Mouse (Mus musculus) bone marrow, adult 2 months (tissue): ENCODE data around the gene Ift80. TPM values are rescaled to one million over a fixed set of nuclear protein-coding genes. Genes with fewer than 3 reads are reported as not detected.

Source experiments
- H3K27ac ChIP-seq: fragments of 200-500 bp; 2 replicates; pipeline ENCODE4 v1.5.1; 2012; ENCODE audit warnings: low read depth, mild to moderate bottlenecking, control low read depth, inconsistent platforms, low read length; ENCODE audit not compliant: control insufficient read depth, poor library complexity, insufficient read depth
- H3K4me1 ChIP-seq: fragments of 200-500 bp; 2 replicates; pipeline ENCODE4 v1.6.1; 2011; ENCODE audit warnings: low read length; ENCODE audit not compliant: control insufficient read depth, insufficient read depth
- H3K4me3 ChIP-seq: fragments of 200-500 bp; replicated peaks from 2 replicates; pipeline ENCODE3; 2011; ENCODE audit warnings: mild to moderate bottlenecking, low read depth, low read length, control low read depth; ENCODE audit not compliant: control insufficient read depth
- CTCF ChIP-seq: fragments of 200-500 bp; IDR thresholded peaks from 2 replicates; pipeline ENCODE4 v1.5.1; 2011; ENCODE audit warnings: low read length, control low read depth; ENCODE audit not compliant: control insufficient read depth, insufficient read depth
- POLR2A ChIP-seq: fragments of 200-500 bp; IDR thresholded peaks from 2 replicates; pipeline ENCODE4 v1.6.1; 2011; ENCODE audit warnings: low read depth, mild to moderate bottlenecking, control low read depth, low read length, borderline replicate concordance; ENCODE audit not compliant: control insufficient read depth
- WGBS: fragments of 180-500 bp; shearing (Covaris S2); methylation state at CpG from one replicate; pipeline ENCODE4 v1.1.7; 2018; 5-methylcytosine and 5-hydroxymethylcytosine counted together
- polyA plus RNA-seq: library from polyadenylated mRNA; stranded (reverse); fragments of >200 nt; gene quantifications from 2 replicates; pipeline ENCODE4 v1.2.4, GENCODE M21; 2011; ENCODE audit warnings: low replicate concordance; ENCODE audit not compliant: missing spikeins, insufficient read depth, insufficient read length

Gene Ift80
- 16.5 and 17.3 TPM in 2 replicates for polyA plus RNA-seq

GRCm38 (mm10) chr3:69004437-69005337 is at the start of gene Ift80, which contains the start of gene Smc4:
TSS of gene Ift80 (minus strand) at chr3:69004570.
TSS of gene Smc4 (plus strand) at chr3:69004738.
- under 1% methylated on average over 73 of the region's 76 CpGs for WGBS
- H3K4me1 ChIP-seq = no peaks in the 10 kb centered on the region
- H3K4me3 ChIP-seq = peak within 1 kb of the TSS; percentile 93
- H3K27ac ChIP-seq = peak within 1 kb of the TSS; percentile 95
- TF ChIP-seq CTCF (no peak), POLR2A (peak; percentile 79; the same call in 1 of the 2 replicates)

GRCm38 (mm10) chr3:69051894-69052293 is 47.5 kb upstream of the Ift80 start:
- Histone ChIP-seq H3K4me3 (no peak overlapping the region), H3K4me1 (no peaks in the 10 kb centered on the region; the same call in 1 of the 2 replicates), H3K27ac (no peak overlapping the region)
- TF ChIP-seq CTCF (no peak), POLR2A (no peak)
- WGBS = 71% methylated on average over 11 of the region's 11 CpGs

DNA sequence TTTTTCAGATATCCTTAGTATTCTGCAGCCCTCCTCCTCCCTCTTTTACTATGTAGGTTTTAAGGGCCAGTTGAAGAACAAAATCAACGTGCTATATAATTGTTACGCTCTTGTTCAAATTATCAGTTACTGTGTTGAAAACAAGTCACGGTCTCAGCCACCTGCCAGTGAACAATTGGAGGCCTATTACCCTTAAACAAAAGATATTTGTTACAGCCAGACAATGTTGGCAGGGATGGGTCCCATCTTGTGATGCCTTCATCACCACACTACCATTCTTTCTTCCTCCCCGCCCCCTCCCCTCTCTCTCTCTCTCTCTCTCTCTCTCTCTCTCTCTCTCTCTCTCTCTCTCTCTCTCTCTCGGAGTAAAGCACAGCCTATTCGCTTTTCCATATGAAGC is 44.6 kb upstream of the Ift80 start:
- TF ChIP-seq CTCF = no peak
- TF ChIP-seq POLR2A = no peak
- 93% methylated on average over 6 of the region's 6 CpGs for WGBS
- no peak overlapping the region for H3K27ac ChIP-seq
- H3K4me3 ChIP-seq = no peak overlapping the region
- no peaks in the 10 kb centered on the region; the same call in 1 of the 2 replicates for H3K4me1 ChIP-seq

GRCm38 (mm10) chr3:69047684-69048083 is 43.3 kb upstream of the Ift80 start:
- WGBS = 88% methylated on average over 4 of the region's 4 CpGs
- Histone ChIP-seq H3K27ac (no peak overlapping the region), H3K4me3 (no peak overlapping the region), H3K4me1 (no peaks in the 10 kb centered on the region; the same call in 1 of the 2 replicates)
- no peak for TF ChIP-seq CTCF
- TF ChIP-seq POLR2A = no peak

DNA sequence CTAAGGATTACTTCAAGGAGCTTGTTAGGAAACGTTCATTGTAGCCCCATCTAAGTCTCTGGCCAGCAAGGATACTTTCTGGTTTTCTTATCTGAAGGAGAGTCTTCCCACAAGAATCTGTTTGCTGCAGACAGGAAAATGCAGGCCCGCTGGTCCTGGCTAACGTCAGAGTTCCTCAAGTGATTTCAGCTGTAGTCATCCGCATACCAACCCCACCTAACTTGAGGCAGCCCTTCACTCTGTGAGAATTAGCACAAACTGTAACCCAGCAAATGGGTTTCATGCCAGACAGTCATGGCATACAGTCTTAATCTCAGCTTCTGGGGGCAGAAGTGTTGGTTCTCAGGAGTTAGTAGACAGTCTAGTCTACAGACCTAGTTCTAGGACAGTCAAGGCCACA is 42.1 kb upstream of the Ift80 start:
- 43% methylated on average over 4 of the region's 4 CpGs for WGBS
- no peak overlapping the region for H3K4me3 ChIP-seq
- H3K27ac ChIP-seq = peak overlapping the region; percentile 5; the same call in 1 of the 2 replicates
- no peak for TF ChIP-seq POLR2A
- no peak for TF ChIP-seq CTCF
- H3K4me1 ChIP-seq = no peaks in the 10 kb centered on the region; the same call in 1 of the 2 replicates

- Histone ChIP-seq H3K4me1 (no peaks in the 10 kb centered on the region; the same call in 1 of the 2 replicates), H3K4me3 (peak overlapping the region; percentile 46), H3K27ac (peak overlapping the region; percentile 28; the same call in 1 of the 2 replicates)
- TF ChIP-seq POLR2A (no peak), CTCF (no peak)
- WGBS = 32% methylated on average over 13 of the region's 13 CpGs
These were observed 41.4 kb upstream of the Ift80 start for GRCm38 (mm10) chr3:69045750-69046149.

DNA sequence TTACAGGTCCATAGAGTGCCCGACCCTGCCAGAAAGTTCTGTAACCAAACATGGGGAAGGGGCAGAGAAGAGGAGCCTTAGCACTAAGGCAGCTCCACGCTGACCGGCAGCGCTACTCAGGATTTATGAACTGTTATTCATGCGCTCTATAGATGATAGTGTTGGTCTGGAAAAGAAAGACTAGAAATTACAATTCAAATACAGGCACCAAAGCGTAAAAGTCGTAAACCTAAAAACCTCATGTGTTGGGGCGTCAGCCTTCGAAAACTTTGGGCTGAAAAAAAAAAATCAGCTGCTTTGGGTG is 41.0 kb upstream of the Ift80 start:
- TF ChIP-seq POLR2A (no peak), CTCF (no peak)
- H3K4me3 ChIP-seq = peak overlapping the region; percentile 71
- WGBS = 4% methylated on average over 9 of the region's 9 CpGs
- H3K27ac ChIP-seq = peak overlapping the region; percentile 96
- no peaks in the 10 kb centered on the region; the same call in 1 of the 2 replicates for H3K4me1 ChIP-seq

DNA sequence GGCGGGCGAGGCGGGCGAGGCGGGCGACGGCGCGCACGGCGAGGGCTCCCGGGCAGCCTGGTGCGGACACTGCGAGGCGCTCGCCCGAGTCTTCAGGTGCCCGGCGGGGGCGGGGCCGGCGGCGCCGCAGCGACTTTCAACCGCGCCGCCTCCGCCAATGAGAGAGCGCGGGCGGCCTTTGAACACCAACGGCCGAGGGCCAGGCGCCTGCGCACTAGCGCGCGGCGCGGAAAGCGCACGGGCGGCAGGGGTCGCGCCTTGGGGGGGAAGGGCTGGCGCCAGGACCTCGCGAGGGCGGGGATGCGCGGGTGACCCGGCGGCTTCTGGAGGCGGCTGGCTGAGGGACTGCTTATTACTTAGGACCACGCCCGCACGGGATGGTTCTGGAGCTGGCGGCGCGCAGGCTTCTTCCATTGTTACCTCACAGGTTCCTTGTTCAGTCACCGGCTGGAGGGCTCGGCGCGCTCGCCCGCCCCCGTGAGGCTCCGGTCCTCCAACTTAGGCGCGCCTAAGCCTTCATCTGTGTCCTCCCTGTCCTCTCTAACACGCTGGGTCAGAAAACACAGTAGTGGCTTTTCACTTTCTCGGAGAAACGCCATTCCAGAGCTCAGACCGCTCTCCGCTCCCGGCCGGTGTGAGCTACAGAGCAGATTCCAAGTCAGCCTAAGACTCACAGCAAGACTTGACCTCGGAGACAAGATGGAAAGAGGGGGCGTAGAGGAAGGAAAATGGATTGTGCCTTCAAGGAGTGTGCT is 40.5 kb upstream of the Ift80 start, which contains the start of gene Trim59:
Gene Trim59, minus strand, starts transcription at position 111 of the 755 bp plus-strand sequence.
- under 1% methylated on average over 80 of the region's 80 CpGs for WGBS
- Histone ChIP-seq H3K4me3 (peak within 1 kb of the TSS; percentile 100), H3K27ac (peak within 1 kb of the TSS; percentile 96), H3K4me1 (no peaks in the 10 kb centered on the region; the same call in 1 of the 2 replicates)
- TF ChIP-seq CTCF (no peak), POLR2A (peak; percentile 74)
